In the genomic region with DNA sequence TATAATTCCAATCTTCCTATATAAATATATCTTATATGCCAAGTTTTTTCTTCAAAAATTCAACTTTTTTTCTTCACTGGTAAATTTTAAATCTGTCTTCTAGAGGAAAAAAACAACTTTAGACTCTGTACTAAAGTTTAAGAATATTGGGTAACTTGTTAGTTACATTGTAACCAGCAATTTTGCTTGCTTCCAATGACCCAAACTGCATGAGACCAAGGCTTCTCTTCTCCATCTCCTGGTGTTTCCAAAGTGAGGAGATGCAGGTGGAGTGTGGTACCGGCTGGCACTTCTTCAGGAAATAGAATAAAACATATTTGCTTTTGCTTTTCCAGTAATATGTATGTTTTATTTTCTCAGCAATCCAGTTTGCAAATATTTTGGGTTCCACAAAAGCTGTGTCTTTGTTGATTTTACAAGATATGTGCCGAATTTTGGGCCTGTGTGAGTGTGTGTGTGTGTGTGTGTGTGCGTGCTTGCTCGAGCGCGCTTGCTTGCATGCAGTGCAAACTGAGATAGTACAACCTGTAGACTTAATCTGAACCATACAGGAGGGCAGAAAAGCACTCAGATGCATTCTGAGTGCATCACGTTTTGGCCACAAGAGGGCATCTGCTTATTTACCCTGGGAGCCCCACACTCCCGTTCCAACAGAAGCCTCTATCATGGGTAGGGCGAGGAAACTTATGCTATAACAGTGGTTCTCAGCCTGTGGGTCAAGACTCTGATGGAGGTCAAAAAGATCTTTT, we compare ENCODE assay signal across 8 mouse cellular contexts. TPM values are rescaled to one million over a fixed set of nuclear protein-coding genes. Genes with fewer than 3 reads are reported as not detected.
DNase-seq lines count a peak whose midpoint lies in the region; ATAC-seq and TF ChIP-seq lines count a peak whose summit lies in the region.
"Had no signal": no experiment of that assay in that cellular context is flagged by ENCODE, and none has a peak within 500 bp of the region (broad histone marks: within the 10 kb centered on the region; RNA-seq: fewer than 3 reads in every experiment).

No protein-coding gene starts in this region.

- H3K4me1 ChIP-seq in limb, embryonic 11.5 days (ENCODE audit: control insufficient read depth, insufficient read depth, low read length), result no peaks in the 10 kb centered on the region
- H3K4me1 ChIP-seq in limb, embryonic 10.5 days, result peaks cover 4% of the 10 kb centered on the region; the same call in 1 of the 2 replicates
- H3K4me1 ChIP-seq in kidney, adult 2 months (ENCODE audit: control insufficient read depth, insufficient read depth, low read length), result peaks cover 15% of the 10 kb centered on the region; the same call in 1 of the 2 replicates

- no peak overlapping the region for H3K4me3 ChIP-seq in limb, embryonic 11.5 days (ENCODE audit: low read depth, low read length)
- no peak overlapping the region for H3K4me3 ChIP-seq in limb, embryonic 10.5 days
- H3K4me3 ChIP-seq in kidney, adult 2 months (ENCODE audit: insufficient read depth, low read depth, low read length), result peak overlapping the region; percentile 50

- no peaks in the 10 kb centered on the region for H3K36me3 ChIP-seq in limb, embryonic 11.5 days (ENCODE audit: control insufficient read depth, insufficient read depth, low read length)
- H3K36me3 ChIP-seq in limb, embryonic 10.5 days, result no peaks in the 10 kb centered on the region
- H3K36me3 ChIP-seq in kidney, adult 2 months (ENCODE audit: control insufficient read depth, insufficient read depth, low read length), result no peaks in the 10 kb centered on the region; the same call in 1 of the 2 replicates

- no peak for TF ChIP-seq POLR2A in kidney, adult 2 months (IDR thresholded peaks at IDR 0.05; ENCODE audit: low read depth, low read length)

- H3K9ac ChIP-seq in limb, embryonic 11.5 days (ENCODE audit: low read length), result no peak overlapping the region

- no peak for ATAC-seq in limb, embryonic 11.5 days (ENCODE audit: insufficient number of reproducible peaks, low FRiP score, low TSS enrichment, low read depth)
- ATAC-seq in megakaryocyte progenitor cell, adult 5-6 weeks (replicated peaks; ENCODE audit: poor library complexity), result peak; percentile 87

- H3K4me2 ChIP-seq in limb, embryonic 11.5 days (ENCODE audit: low read depth, severe bottlenecking), result no peak overlapping the region

- no peaks in the 10 kb centered on the region for H3K9me3 ChIP-seq in limb, embryonic 11.5 days (ENCODE audit: control insufficient read depth, low read length)
- H3K9me3 ChIP-seq in limb, embryonic 10.5 days (replicated peaks), result no peaks in the 10 kb centered on the region

- H3K27ac ChIP-seq in limb, embryonic 11.5 days (replicated peaks; ENCODE audit: low read depth, low read length), result no peak overlapping the region
- H3K27ac ChIP-seq in limb, embryonic 10.5 days, result no peak overlapping the region
- peak overlapping the region; percentile 41; the same call in 1 of the 2 replicates for H3K27ac ChIP-seq in kidney, adult 2 months (ENCODE audit: insufficient read depth, low read depth, low read length)

- no peaks in the 10 kb centered on the region for H3K27me3 ChIP-seq in limb, embryonic 11.5 days (ENCODE audit: control insufficient read depth, insufficient read depth, low read length)
- H3K27me3 ChIP-seq in limb, embryonic 10.5 days (ENCODE audit: low read depth, poor library complexity, severe bottlenecking), result no peaks in the 10 kb centered on the region; the same call in 1 of the 2 replicates
- no peaks in the 10 kb centered on the region for H3K27me3 ChIP-seq in kidney, adult 2 months (replicated peaks; ENCODE audit: control insufficient read depth, insufficient read depth, low read length)

- peak; percentile 63 for TF ChIP-seq CTCF in kidney, adult 2 months (conservative IDR thresholded peaks at IDR 0.05; ENCODE audit: insufficient read depth, insufficient read length, low read depth, low read length)

- DNase-seq in limb, embryonic 11.5 days (ENCODE audit: low spot score), result peak; percentile 39
- no peak for DNase-seq in limb, embryonic 10.5 days (ENCODE audit: low spot score)
- DNase-seq in WW6 (ENCODE audit: low read depth, low spot score), result peak; percentile 34
- DNase-seq in kidney, adult 2 months, result peak; percentile 72
- DNase-seq in layer of hippocampus, postnatal 10 days (ENCODE audit: low spot score in 2 of 2), result no peak
- no peak for DNase-seq in cerebellum, adult 11 months

- 71% methylated on average over 9 of the region's 9 CpGs for WGBS in limb, embryonic 11.5 days
- WGBS in limb, embryonic 10.5 days, result 73% methylated on average over 9 of the region's 9 CpGs
- WGBS in kidney, adult 2 months, result 49% methylated on average over 9 of the region's 9 CpGs

RNA-seq across cellular contexts. Expression of a gene that starts 1.3 kb away (rescaled TPM):
- polyA plus RNA-seq in limb, embryonic 11.5 days (2014; fragmentation: Nextera tagmentation; extraction: Ambion mirVana), result not detected in 2 replicates
- 0.08 TPM in 1 of 2 replicates, not detected in the other for polyA plus RNA-seq in limb, embryonic 10.5 days (2016; fragmentation: Nextera tagmentation; extraction: Ambion mirVana)
- polyA plus RNA-seq in kidney, adult 2 months (2012; rRNA removed), result 238 and 267 TPM in 2 replicates
- total RNA-seq in megakaryocyte progenitor cell, adult 5-6 weeks (2015), result not detected in 2 replicates
- not detected in 2 replicates for total RNA-seq in megakaryocyte progenitor cell, adult 5-6 weeks (2017)
- total RNA-seq in layer of hippocampus, postnatal 10 days (2021), result under 1 TPM in 1 of 2 experiments, not detected in 1; 0.34 TPM
- polyA plus RNA-seq: heart, embryonic 14.5 days had no signal

Comparison
In these comparisons a context has a peak if more than half of its experiments do, and no peak if none do; other contexts are left out.
1. DNase-seq: peak in limb, embryonic 11.5 days (single experiment), WW6 (single experiment) and kidney, adult 2 months (single experiment); none in limb, embryonic 10.5 days (single experiment), layer of hippocampus, postnatal 10 days (0 of 2) and cerebellum, adult 11 months (single experiment).
2. RNA of a gene that starts 1.3 kb away (polyA plus RNA-seq): 238 to 267 TPM in kidney, adult 2 months; 0.08 TPM in limb, embryonic 10.5 days and not detected in limb, embryonic 11.5 days; every median in the first group is over 100 times any median in the second.